Comparison of ENCODE assay signal across 10 mouse cellular contexts in the genomic region with DNA sequence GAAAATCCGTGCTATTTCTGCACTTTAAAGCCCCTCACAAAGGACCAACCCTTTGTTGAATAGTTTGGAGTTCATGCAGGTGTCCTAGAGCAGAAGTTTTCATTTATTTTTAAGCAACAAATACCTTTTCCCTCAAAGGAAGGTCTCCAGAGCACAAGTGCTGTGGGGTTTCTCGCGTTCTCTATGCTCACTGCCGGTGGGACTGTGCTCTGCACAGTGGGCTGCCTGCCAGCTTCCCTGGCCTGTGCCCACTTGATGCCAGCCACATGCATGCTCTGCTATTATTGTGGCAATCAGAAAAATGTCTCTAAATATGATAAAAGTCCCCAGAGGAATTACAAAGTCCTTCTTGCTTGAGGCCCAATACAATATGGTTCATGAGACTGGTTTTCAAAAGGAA.
DNase-seq lines count a peak whose midpoint lies in the region; ATAC-seq lines count a peak whose summit lies in the region.
"Had no signal": no experiment of that assay in that cellular context is flagged by ENCODE, and none has a peak within 500 bp of the region (broad histone marks: within the 10 kb centered on the region; RNA-seq: fewer than 3 reads in every experiment).

No protein-coding gene starts in this region.

- H3K4me2 ChIP-seq in lung, embryonic 15.5 days = no peak overlapping the region
- H3K4me2 ChIP-seq in forebrain, embryonic 14.5 days (ENCODE audit: low read length) = no peak overlapping the region
- H3K4me2 ChIP-seq in neural tube, embryonic 13.5 days = 0 out of 2 replicates have a peak overlapping the region, but pooled peaks have one; percentile 4

- H3K4me1 ChIP-seq in lung, embryonic 15.5 days = peaks cover 24% of the 10 kb centered on the region
- H3K4me1 ChIP-seq in forebrain, embryonic 14.5 days (ENCODE audit: control insufficient read depth, insufficient read depth, low read length) = peaks cover 11% of the 10 kb centered on the region
- peaks cover 42% of the 10 kb centered on the region for H3K4me1 ChIP-seq in neural tube, embryonic 13.5 days (replicated peaks)

- no peak overlapping the region for H3K4me3 ChIP-seq in lung, embryonic 15.5 days
- no peak overlapping the region for H3K4me3 ChIP-seq in forebrain, embryonic 14.5 days (ENCODE audit: low read depth, low read length)
- H3K4me3 ChIP-seq in neural tube, embryonic 13.5 days = no peak overlapping the region

- WGBS in lung, embryonic 15.5 days = 42% methylated on average over 4 of the region's 4 CpGs
- 7% methylated on average over 4 of the region's 4 CpGs for WGBS in forebrain, embryonic 14.5 days
- 35% methylated on average over 4 of the region's 4 CpGs for WGBS in neural tube, embryonic 13.5 days

- H3K27ac ChIP-seq in lung, embryonic 15.5 days = peak overlapping the region; percentile 58
- peak overlapping the region; percentile 21; the same call in 1 of the 2 replicates for H3K27ac ChIP-seq in forebrain, embryonic 14.5 days (ENCODE audit: low read depth, low read length)
- peak overlapping the region; percentile 52 for H3K27ac ChIP-seq in neural tube, embryonic 13.5 days (replicated peaks)
- H3K27ac ChIP-seq: liver, embryonic 14.5 days had no signal

- no peak for ATAC-seq in lung, embryonic 15.5 days (ENCODE audit: borderline replicate concordance, extremely low read depth, low FRiP score, low TSS enrichment)
- ATAC-seq in forebrain, embryonic 14.5 days = peak; percentile 68
- 0 out of 2 replicates have a peak, but pooled peaks have one; percentile 66 for ATAC-seq in neural tube, embryonic 13.5 days (ENCODE audit: low read depth)

- H3K27me3 ChIP-seq in lung, embryonic 15.5 days = no peaks in the 10 kb centered on the region
- no peaks in the 10 kb centered on the region for H3K27me3 ChIP-seq in forebrain, embryonic 14.5 days (replicated peaks; ENCODE audit: control insufficient read depth, insufficient read depth, low read length)
- no peaks in the 10 kb centered on the region for H3K27me3 ChIP-seq in neural tube, embryonic 13.5 days

- H3K9me3 ChIP-seq in lung, embryonic 15.5 days = no peaks in the 10 kb centered on the region
- no peaks in the 10 kb centered on the region for H3K9me3 ChIP-seq in forebrain, embryonic 14.5 days (replicated peaks; ENCODE audit: control insufficient read depth, low read length)
- H3K9me3 ChIP-seq in neural tube, embryonic 13.5 days = no peaks in the 10 kb centered on the region

- no peaks in the 10 kb centered on the region for H3K36me3 ChIP-seq in lung, embryonic 15.5 days
- H3K36me3 ChIP-seq in forebrain, embryonic 14.5 days (ENCODE audit: control insufficient read depth, insufficient read depth, low read length) = no peaks in the 10 kb centered on the region
- no peaks in the 10 kb centered on the region for H3K36me3 ChIP-seq in neural tube, embryonic 13.5 days

- peak; percentile 22 for DNase-seq in heart, postnatal 4 days
- DNase-seq in heart, adult 8-10 months (ENCODE audit: low spot score) = no peak
- DNase-seq in lung, postnatal 14 days = no peak
- no peak for DNase-seq in forebrain, embryonic 14.5 days (ENCODE audit: low spot score)
- no peak for DNase-seq in yolk sac, embryonic 10.5 days (ENCODE audit: low spot score)
- DNase-seq: gastrocnemius, postnatal 25 days; thymus, postnatal 14 days had no signal

- no peak overlapping the region for H3K9ac ChIP-seq in lung, embryonic 15.5 days
- peak overlapping the region; percentile 5; the same call in 1 of the 2 replicates for H3K9ac ChIP-seq in forebrain, embryonic 14.5 days (ENCODE audit: low read length)
- no peak overlapping the region for H3K9ac ChIP-seq in neural tube, embryonic 13.5 days
- H3K9ac ChIP-seq: liver, embryonic 14.5 days had no signal
